Mouse (Mus musculus): ENCODE measurements at regions not wholly inside any gene's neighbourhood (a gene's known extent, or its start where the extent isn't known, plus 50 kb on each side); places are given as distances from the start of the nearest gene placed in this dataset.

GRCm38 (mm10) chr2:159534951-159535350 is 740.3 kb downstream of the Dhx35 start:
- DNase-seq (ENCODE audit: low spot score), result peak; percentile 21

GRCm38 (mm10) chr2:159539261-159539660 is 744.7 kb downstream of the Dhx35 start:
- DNase-seq (ENCODE audit: low spot score), result no peak

GRCm38 (mm10) chr2:159557567-159557966 is 763.0 kb downstream of the Dhx35 start:
- no peak for DNase-seq (ENCODE audit: low spot score)

DNA sequence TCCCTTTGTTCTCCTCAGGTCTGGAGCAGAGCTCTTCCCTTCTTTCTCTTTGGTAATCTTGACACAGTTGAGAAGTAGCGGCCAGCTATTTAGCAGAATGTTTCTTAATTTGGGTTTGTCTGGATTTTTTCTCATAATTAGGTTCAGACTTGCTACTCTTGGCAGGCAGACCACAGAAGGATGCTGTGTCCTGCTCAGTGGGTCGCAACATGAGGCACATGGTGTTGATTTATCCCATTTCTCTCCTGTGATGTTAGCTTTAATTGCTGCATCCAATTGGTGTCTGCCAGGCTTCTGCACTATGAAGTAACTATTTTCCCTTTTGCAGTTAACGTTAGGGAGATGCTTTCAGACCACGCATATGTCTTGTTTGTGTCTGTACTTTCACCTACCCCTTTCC is 768.7 kb downstream of the Gm826 start:
- no peak for DNase-seq (ENCODE audit: low spot score)

DNA sequence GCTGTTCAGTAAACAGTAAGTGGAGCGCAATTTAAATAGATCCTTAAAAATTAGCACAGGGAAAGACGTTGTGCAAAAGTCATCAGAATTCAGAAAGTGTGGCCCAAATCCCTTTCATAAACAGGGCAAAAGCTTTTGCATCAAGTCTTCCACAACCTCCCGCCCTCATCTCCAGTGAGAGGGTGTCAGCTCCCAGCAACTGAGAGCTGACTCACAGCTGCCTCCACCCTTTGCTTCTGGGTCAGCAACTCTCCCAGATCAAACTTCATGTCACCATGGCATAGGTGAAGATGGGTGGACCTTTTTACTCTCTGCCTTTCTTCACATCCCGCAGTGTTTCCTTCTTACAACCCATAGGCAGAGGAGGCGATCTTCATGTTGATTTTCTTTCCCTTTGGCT is 768.0 kb downstream of the Gm826 start:
- no peak for DNase-seq (ENCODE audit: low spot score)

- peak; percentile 47 for DNase-seq (ENCODE audit: low spot score)
Observed at GRCm38 (mm10) chr2:159566461-159566860, 767.5 kb downstream of the Gm826 start.

DNA sequence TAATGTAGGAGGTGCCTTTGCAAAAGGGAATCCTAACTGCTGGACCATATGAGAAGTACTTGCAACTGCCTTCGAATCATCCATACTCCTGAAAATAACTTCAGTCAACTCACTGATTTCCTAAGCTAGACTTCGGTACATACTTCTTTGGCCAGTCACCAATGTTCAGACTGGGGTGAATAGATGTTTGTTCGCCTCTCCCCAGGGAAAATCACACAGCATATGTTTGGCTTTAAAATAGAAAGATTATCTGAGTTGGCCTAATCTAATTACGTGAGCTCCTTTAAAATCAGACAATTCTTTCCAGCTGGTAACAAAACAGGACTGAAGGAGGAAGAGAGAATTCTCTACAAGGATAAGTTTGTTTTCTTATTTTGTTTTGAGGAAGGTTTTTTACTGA is 765.6 kb downstream of the Gm826 start:
- DNase-seq (ENCODE audit: low spot score), result no peak

DNA sequence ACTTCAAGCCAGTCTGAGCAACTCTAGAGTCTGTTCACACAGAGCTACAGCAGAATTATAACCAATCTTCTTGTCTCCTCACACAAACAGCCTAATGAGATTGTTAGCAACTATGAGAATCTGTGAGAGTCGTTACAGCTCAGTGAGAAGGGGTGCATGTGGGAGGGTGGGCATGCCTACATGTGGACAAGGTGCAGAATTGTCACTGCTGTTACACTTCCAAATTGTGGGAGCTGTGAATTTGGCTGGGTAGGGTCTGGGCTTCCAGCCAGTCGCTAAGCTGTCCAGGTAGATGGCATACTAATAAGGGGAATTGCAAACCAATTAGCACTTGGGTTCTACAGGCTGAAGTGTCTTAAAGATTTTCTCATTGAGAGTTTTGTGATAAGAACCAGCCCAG is 762.1 kb downstream of the Gm826 start:
- DNase-seq (ENCODE audit: low spot score), result no peak

- DNase-seq (ENCODE audit: low spot score), result no peak
Observed at GRCm38 (mm10) chr2:159575271-159575670, 758.7 kb downstream of the Gm826 start.

DNA sequence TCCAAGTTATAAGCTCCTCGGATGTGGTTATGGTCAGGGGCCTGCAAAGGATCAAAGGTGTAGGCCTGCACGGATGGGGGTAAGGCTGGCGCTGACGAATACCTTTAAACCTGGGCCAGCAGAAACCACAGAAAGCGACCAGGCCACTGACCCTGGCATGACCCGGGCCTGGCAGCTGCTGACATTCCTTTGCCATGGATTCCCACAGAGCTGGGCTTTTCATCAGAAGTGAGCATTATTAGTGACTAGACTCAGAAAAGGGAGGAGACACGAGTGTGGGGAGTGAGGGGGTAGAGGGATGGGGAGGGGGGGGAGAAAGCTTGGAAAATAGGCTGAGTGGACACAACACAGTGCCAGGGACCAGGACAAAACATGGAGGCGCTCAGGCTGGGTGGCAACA is 750.9 kb downstream of the Gm826 start:
- no peak for DNase-seq (ENCODE audit: low spot score)

DNA sequence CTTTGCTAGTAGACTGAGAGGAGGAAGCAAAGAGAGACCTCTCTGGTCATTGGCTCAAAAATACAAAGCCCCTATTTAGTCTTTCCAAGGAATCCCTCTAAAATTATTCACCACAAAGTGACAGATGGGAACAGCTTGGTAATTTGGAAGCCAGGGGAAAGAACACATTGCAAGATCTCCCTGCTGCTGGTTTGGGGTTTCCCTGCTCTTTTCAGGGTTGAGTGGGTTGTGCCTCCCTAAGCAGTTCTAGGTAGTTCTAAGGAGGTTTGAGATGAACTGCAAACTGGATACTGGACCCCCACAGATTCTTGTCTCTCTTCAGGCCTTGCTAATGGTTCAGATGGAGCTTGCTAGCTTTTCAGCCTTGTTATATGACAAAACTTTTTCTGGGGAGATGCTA is 749.3 kb downstream of the Gm826 start:
- no peak for DNase-seq (ENCODE audit: low spot score)

- no peak for DNase-seq (ENCODE audit: low spot score)
Observed at GRCm38 (mm10) chr2:159586697-159587473, 747.1 kb downstream of the Gm826 start.

DNA sequence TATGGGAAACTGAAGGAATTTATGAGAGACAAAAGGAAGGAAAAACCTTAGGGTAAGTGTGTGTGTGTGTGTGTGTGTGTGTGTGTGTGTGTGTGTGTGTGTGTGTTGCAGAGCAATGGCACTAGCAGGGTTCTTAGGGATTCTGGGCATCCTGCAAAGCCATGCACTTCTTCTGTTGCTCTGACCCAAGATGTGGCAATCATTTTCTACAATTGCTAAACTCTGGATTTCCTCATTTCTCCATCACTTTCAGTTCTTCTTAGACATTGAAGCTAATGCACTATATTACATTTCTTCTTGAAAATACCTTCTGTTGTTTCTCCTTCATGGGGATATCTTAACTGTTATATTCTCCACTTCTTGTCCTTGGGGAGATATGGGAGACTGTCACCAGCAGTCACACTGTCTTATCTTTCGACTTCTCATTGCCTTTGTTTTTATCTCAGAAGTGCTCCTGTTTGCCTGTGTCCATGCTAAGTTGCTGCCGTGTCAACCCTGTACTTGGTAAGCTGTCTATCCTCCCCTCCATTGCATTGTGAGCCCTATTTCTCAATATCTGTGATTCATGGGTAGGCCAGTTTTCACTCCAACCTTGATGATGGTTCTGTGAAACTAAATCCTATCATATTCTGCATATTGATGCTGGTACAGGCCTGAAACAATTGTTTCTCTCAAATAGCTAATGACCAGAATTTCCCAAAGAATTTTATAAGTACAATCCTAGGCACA is 742.4 kb downstream of the Gm826 start:
- DNase-seq (ENCODE audit: low spot score), result no peak

GRCm38 (mm10) chr2:159592841-159593240 is 741.1 kb downstream of the Gm826 start:
- DNase-seq (ENCODE audit: low spot score), result no peak

- no peak for DNase-seq (ENCODE audit: low spot score)
Observed at GRCm38 (mm10) chr2:159596285-159596684, 737.7 kb downstream of the Gm826 start.

DNA sequence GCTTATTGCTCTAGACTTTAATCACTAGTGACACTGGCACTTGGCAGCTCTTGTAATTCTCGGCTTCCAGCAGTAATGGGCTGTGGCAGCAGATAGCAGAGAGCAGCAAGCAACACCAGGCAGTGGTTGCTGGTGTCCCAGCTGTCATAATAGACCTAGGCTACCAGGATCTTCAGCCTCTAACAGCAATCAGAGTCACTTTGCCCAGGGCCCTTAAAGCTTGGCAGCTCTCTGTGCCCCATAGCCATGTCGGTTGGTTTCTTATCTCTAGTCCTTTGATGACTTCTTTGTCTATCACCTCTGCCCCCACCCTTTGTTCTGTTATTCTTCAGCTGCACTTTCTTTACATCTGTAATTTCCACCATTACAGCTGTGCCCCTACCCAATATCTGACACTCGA is 735.9 kb downstream of the Gm826 start:
- DNase-seq (ENCODE audit: low spot score), result no peak

DNA sequence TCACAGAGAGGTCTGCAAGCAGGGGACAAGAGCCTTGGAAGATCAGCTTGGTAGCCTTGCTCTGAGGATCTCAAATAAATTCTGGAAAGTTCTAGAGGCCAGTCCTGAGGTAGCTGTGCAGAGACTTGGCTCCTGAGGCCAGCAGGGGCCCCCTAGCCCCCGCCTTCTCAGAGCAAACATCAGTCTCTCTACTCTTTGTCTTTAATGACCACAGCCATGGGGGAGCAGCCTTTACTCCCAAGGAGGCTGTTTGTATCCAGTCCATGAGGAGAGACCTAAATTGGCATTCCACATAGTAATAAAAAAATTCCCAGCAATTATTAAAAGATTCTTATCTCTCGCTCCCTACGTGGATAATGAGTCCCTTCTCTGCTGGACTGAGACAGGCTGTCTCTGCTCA is 726.8 kb downstream of the Gm826 start:
- DNase-seq (ENCODE audit: low spot score), result no peak

DNA sequence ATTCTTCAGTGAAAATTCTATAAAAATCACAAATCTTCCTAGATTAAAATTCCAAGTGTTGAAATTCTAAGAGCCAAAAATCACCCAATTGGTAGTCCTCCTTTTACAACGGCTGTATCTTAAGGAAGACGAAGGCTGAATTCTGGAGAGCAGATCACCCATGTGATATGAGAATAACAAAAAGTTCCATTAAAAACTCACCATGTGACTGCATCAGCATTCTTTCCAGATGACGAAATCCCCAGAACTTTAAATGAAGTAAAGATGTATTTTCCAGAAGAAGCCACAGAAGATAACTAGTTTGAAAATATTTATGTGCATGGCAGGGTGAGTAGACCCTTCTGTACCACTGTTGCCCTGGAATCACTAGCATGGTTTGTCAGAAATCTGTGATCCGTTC is 723.5 kb downstream of the Gm826 start:
- DNase-seq (ENCODE audit: low spot score), result no peak

GRCm38 (mm10) chr2:159616685-159617084 is 717.3 kb downstream of the Gm826 start:
- no peak for DNase-seq (ENCODE audit: low spot score)

DNA sequence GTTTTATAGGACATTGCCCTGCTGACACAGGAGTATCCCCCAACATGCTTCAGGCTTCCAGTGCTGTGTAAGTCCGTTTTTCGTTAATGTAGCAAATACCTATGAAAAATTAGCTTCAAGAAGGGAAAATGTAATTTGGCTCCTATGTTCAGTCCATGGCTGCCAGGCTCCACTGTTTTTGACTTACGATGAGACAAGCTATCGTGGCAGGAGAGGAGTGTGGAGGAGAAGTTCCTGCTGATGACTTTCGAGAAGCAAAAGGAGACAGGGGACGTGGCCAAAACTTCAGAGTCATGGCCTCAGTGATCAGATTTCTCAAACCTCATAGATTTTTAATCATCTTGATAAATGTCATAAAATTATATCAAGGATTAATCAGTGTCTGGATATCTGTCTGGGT is 712.7 kb downstream of the Gm826 start:
- no peak for DNase-seq (ENCODE audit: low spot score)

- DNase-seq (ENCODE audit: low spot score), result no peak
Observed at GRCm38 (mm10) chr2:159622141-159622669, 711.8 kb downstream of the Gm826 start.

- peak; percentile 15 for DNase-seq (ENCODE audit: low spot score)
Observed at GRCm38 (mm10) chr2:159625306-159625705, 708.7 kb downstream of the Gm826 start.

GRCm38 (mm10) chr2:159645861-159646260 is 688.1 kb downstream of the Gm826 start:
- DNase-seq (ENCODE audit: low spot score), result peak; percentile 7

Data from ovary, postnatal 14 days (tissue).